Mouse (Mus musculus) bone marrow macrophage, adult 2 months (primary cell): ENCODE results near the gene Pogz.

Experiments used
- CTCF ChIP-seq: IDR thresholded peaks from 2 replicates; pipeline ENCODE4 v1.5.1; 2012; ENCODE audit warnings: low read depth, mild to moderate bottlenecking, low read length, moderate library complexity
- POLR2A ChIP-seq: IDR thresholded peaks from 2 replicates; pipeline ENCODE4 v1.6.1; 2012; ENCODE audit warnings: mild to moderate bottlenecking, low read depth, low read length, borderline replicate concordance

GRCm38 (mm10) chr3:94817731-94818130 lies 19.6 kb upstream of the Pogz start:
- TF ChIP-seq POLR2A = no peak
- no peak for TF ChIP-seq CTCF
